Mouse (Mus musculus) CD4-positive helper T cell, adult 2 months (primary cell): ENCODE measurements around the gene Riok1.

Source experiments
- DNase-seq: peaks from one replicate; pipeline ENCODE4 v3.0.0-alpha.2; 2012; ENCODE audit warnings: low read depth, missing footprints, low spot score

The Riok1 gene

DNA sequence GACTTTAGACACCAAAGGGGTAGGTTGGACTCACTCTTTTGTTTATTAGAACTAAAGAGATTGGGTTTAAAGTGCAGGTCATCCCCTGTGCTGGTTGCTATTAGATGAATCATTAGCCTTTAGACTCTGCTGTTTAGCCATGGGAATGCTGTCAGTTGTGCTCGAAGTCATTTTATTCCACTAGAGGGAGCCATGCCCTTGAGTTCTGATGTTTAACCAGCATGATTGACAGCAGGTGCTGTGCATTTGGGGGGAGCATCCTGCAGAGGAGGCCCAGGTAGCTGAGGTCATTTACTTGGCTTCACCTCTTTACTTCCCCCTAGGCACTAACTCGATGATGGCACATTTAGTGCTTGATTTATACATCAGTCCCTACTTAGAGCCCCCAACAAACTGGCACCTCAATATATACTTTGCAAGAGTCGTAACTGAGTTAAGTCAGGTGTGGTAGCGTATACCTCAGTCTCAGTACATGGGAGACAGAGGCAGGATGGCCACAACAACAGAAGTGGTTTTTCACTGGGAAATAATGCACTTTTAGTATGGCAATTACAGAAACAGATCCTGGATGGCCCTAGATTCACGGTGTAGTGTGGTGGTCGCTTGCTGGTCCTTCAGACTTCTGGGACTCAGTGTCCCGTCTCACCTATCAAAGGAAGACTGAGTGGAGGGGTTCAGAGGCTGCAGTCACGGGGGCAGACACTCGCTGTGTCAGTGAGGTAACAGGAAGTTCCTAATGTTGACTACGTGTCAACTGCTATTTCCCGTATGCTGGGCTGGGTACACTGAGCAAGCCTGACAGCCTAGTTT lies 28.3 kb downstream of the Riok1 start:
- peak; percentile 46 for DNase-seq

DNA sequence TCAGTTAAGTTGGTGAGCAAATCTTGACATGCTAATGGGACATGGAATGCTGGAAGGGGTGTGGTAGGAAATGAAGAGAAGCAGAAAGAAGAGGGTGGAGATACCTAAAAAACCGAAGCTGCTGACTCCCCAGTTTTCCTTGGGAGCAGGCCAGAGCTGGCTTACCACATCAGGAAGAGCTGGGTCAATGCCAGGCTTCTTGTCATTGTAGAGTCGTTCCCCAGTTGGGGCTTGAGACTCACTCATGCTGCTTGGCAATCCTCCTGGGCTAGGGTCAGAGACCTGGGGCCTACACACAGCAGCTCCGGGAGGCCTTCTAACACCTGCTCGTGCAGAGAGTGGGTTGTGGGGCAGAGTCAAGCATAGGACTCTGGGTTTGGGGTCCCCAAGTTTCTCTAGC lies 34.1 kb downstream of the Riok1 start:
- DNase-seq, result no peak

GRCm38 (mm10) chr13:38073374-38074307 lies 36.8 kb downstream of the Riok1 start:
- no peak for DNase-seq

DNA sequence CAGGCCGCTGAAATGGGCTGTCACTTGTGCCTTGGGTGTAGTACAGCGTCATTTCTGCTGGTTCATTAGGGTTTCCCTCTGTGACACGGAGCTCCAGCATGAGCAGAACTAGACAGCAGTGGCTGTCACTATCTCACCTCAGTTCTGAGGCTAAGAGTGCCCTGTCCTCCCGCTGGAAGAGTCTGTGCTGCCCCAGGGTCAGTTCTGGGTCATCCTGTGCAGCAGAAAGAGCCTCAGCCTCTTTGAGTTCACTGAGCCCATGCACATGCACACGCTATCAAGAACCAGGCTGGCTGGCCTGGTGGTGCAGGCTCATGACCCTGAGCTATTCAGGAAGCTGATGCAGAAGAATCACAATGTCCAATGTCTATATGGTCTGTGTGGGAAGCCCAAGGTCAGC lies 37.6 kb downstream of the Riok1 start:
- DNase-seq, result no peak

GRCm38 (mm10) chr13:38077113-38077512 lies 40.3 kb downstream of the Riok1 start:
- DNase-seq, result peak; percentile 13

- DNase-seq, result no peak
These were observed 42.0 kb downstream of the Riok1 start for GRCm38 (mm10) chr13:38078836-38079235.

DNA sequence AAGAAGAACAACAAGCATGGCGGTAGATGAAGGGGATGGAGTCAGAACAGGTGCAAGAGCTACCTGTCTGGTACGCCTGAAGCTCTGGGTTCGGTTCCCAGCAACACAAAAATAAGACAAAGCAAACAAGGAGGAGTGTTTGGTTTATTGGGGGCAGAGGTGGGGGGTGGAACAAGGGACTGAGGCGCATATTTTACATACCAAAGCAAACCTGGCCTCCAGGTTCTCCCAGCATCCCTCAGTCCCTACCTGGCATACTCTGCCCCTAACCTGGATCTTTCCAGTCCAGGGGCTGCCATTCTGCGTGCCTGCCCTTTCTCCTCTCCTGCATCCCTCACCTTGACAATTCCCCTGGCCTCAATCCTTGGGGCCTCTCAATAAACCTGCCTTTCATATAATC lies 42.6 kb downstream of the Riok1 start:
- DNase-seq, result no peak

DNA sequence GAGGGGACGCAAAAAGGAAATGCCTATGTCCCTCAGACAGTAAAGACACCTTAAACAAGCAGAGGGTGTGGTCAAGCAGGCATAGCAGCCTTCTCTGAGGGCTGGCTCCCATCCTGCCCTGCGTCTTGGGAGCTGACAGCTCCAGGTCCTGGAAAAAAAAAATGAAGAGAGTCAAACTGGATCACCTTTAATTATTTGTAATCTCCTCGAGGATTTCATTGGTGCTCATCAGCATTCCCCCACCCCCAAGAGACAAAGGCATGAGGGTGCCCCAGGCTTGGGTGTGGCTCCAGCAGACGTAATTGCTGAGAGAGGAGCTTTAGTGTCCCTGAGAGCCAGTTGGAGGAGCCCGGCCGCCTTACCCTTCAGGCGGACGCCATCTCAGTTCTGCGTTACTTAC lies 43.2 kb downstream of the Riok1 start:
- DNase-seq, result no peak

DNA sequence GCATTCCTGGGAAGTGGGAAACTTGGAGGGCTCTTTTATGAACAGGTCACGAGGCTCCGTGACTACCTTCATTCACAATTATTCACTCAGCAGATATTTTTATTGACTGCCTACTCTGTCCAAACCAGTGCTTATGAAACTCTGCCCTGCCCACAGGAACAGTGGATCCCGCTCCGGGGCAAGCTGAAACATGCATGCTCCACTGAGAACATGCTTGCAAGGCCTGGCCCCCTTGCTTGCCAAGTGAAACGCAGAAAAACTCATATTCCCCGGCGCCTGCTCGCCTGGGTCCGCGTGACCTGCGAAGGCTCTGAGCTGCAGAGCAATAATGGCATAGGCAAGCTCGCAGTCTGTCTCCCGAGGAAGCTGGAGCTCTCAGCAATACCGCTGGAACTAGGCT lies 43.9 kb downstream of the Riok1 start:
- DNase-seq, result no peak

DNA sequence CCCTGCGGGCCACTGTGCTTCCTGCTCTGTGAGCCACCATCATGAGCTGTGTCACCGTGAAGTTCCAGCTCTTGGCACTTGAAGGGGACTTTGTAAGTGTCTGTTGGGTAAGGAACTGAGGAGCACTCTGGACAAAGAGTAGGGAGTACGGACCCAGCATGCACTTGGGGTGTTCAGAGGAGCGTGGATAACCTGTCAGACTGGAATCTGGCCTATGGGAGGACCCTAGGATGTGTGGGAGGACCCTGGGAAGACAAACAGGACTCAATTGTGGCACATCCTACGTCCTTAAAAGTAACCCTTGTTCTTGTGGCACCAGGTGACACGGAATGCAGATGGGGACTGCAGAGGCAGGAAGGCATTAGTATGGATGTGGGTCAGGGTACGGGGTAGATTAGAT lies 44.4 kb downstream of the Riok1 start:
- DNase-seq, result no peak

GRCm38 (mm10) chr13:38086711-38087110 lies 49.9 kb downstream of the Riok1 start:
- DNase-seq, result no peak

DNA sequence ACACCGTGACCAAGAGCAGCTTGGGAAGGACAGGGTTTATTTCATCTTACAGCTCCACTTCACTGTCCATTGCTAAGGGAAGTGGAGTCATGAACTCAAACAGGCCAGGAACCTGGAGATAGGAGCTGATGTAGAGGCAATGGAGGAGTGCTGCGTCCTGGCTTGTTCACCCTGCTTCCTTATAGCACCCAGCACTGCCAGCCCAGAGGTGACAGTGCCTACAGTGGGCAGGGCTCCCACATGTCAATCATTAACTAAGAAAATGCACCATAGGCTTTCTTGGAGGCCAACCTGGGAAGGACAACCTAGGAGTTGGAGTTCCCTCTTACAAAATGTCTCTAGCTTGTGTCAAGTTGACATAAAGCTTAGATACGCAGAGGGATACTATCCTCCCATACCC lies 51.2 kb downstream of the Riok1 start:
- no peak for DNase-seq

DNA sequence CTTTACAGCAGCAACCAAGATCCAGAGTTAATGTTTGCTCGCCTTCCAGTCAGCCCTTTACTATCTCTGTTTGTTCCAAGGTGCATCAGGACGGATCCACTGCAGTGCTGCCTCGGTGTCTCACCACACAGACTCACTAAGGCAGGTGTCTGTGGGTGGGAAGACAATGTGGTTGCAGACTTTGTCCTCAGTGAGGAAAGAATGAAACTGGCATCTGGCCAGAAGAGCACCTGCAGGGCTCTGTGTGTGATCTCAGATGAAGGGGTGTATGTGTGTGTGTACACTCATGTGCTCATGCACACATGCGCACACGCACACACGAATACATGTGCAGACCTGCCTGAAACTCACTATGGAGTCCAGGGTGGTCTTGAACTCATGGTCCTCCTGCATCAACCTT lies 52.7 kb downstream of the Riok1 start:
- no peak for DNase-seq

- DNase-seq, result no peak
These were observed 53.1 kb downstream of the Riok1 start for GRCm38 (mm10) chr13:38089871-38090270.

GRCm38 (mm10) chr13:38096207-38096606 lies 59.4 kb downstream of the Riok1 start:
- no peak for DNase-seq

- no peak for DNase-seq
These were observed 66.6 kb downstream of the Riok1 start for GRCm38 (mm10) chr13:38103406-38103805.

GRCm38 (mm10) chr13:38104501-38104900 lies 67.7 kb downstream of the Riok1 start:
- no peak for DNase-seq

GRCm38 (mm10) chr13:38109081-38109480 lies 72.3 kb downstream of the Riok1 start:
- DNase-seq, result no peak
